ENCODE assay signal across 27 mouse cellular contexts in genomic region chr9:89917431-89917830, GRCm38 (mm10). TPM values are rescaled to one million over a fixed set of nuclear protein-coding genes. Genes with fewer than 3 reads are reported as not detected.
DNase-seq lines count a peak whose midpoint lies in the region; ATAC-seq and TF ChIP-seq lines count a peak whose summit lies in the region.
"Had no signal": no experiment of that assay in that cellular context is flagged by ENCODE, and none has a peak within 500 bp of the region (broad histone marks: within the 10 kb centered on the region; RNA-seq: fewer than 3 reads in every experiment).

No protein-coding gene starts in this region.

- no peak overlapping the region for H3K9ac ChIP-seq in midbrain, postnatal 0 days (replicated peaks; ENCODE audit: low read length, poor library complexity, severe bottlenecking)
- no peak overlapping the region for H3K9ac ChIP-seq in midbrain, embryonic 13.5 days (replicated peaks)
- H3K9ac ChIP-seq: embryonic facial prominence, embryonic 13.5 days; forebrain, embryonic 12.5 days; hindbrain, embryonic 13.5 days; liver, embryonic 13.5 days; neural tube, embryonic 12.5 days had no signal

- H3K4me1 ChIP-seq in midbrain, postnatal 0 days (ENCODE audit: insufficient read depth, low read length): no peaks in the 10 kb centered on the region
- no peaks in the 10 kb centered on the region for H3K4me1 ChIP-seq in midbrain, embryonic 13.5 days (replicated peaks)
- H3K4me1 ChIP-seq: embryonic facial prominence, embryonic 13.5 days; forebrain, embryonic 12.5 days; hindbrain, embryonic 13.5 days; liver, embryonic 13.5 days; megakaryocyte, embryonic 14.5 days; neural tube, embryonic 12.5 days had no signal

- H3K36me3 ChIP-seq in midbrain, postnatal 0 days (ENCODE audit: insufficient read depth, low read length): no peaks in the 10 kb centered on the region
- no peaks in the 10 kb centered on the region for H3K36me3 ChIP-seq in midbrain, embryonic 13.5 days
- H3K36me3 ChIP-seq: embryonic facial prominence, embryonic 13.5 days; forebrain, embryonic 12.5 days; hindbrain, embryonic 13.5 days; limb, embryonic 10.5 days; liver, embryonic 13.5 days; neural tube, embryonic 12.5 days had no signal

- TF ChIP-seq CTCF in midbrain, postnatal 0 days (IDR thresholded peaks at IDR 0.05): peak; percentile 9; the same call in 1 of the 2 replicates

- DNase-seq in layer of hippocampus, adult 9-11 months: peak; percentile 1
- no peak for DNase-seq in layer of hippocampus, adult 9-10 months (ENCODE audit: low spot score)
- DNase-seq in midbrain, postnatal 0 days (ENCODE audit: low spot score): no peak
- DNase-seq in cerebellum, postnatal 4 days (ENCODE audit: low spot score in 2 of 2): no peak
- no peak for DNase-seq in lung, postnatal 10 days
- DNase-seq: adrenal gland, adult 8-10 months; cerebellum, adult 18-20 months; cerebellum, postnatal 25 days; embryo, embryonic 11 days; gastrocnemius, postnatal 36 days; kidney, adult 2 months; liver, embryonic 13.5 days; midbrain, embryonic 14.5 days; retina, postnatal 1 day; right cerebral cortex, postnatal 25 days; spleen, adult 18-20 months; thymus, postnatal 25 days had no signal

- peaks cover 6% of the 10 kb centered on the region for H3K27me3 ChIP-seq in midbrain, postnatal 0 days (ENCODE audit: insufficient read depth, low read length)
- peaks cover 18% of the 10 kb centered on the region for H3K27me3 ChIP-seq in midbrain, embryonic 13.5 days

- H3K4me2 ChIP-seq in midbrain, postnatal 0 days (ENCODE audit: low read depth, low read length, poor library complexity, severe bottlenecking): no peak overlapping the region
- H3K4me2 ChIP-seq in midbrain, embryonic 13.5 days (replicated peaks): no peak overlapping the region
- H3K4me2 ChIP-seq: embryonic facial prominence, embryonic 13.5 days; forebrain, embryonic 12.5 days; hindbrain, embryonic 13.5 days; liver, embryonic 13.5 days; neural tube, embryonic 12.5 days had no signal

- H3K27ac ChIP-seq in midbrain, postnatal 0 days (ENCODE audit: low read depth, low read length): no peak overlapping the region
- no peak overlapping the region for H3K27ac ChIP-seq in midbrain, embryonic 13.5 days
- H3K27ac ChIP-seq: embryonic facial prominence, embryonic 13.5 days; forebrain, embryonic 12.5 days; hindbrain, embryonic 13.5 days; kidney, postnatal 0 days; limb, embryonic 10.5 days; liver, embryonic 13.5 days; neural tube, embryonic 12.5 days had no signal

- no peak overlapping the region for H3K4me3 ChIP-seq in midbrain, postnatal 0 days (ENCODE audit: low read depth, low read length)
- no peak overlapping the region for H3K4me3 ChIP-seq in midbrain, embryonic 13.5 days (replicated peaks)
- H3K4me3 ChIP-seq: embryonic facial prominence, embryonic 13.5 days; erythroblast, embryonic 14.5 days; forebrain, embryonic 12.5 days; hindbrain, embryonic 13.5 days; limb, embryonic 10.5 days; liver, embryonic 13.5 days; megakaryocyte, embryonic 14.5 days; neural tube, embryonic 12.5 days had no signal

- no peak for ATAC-seq in midbrain, postnatal 0 days (ENCODE audit: low FRiP score)
- no peak for ATAC-seq in midbrain, embryonic 13.5 days
- peak; percentile 31; the same call in 1 of the 2 replicates for ATAC-seq in megakaryocyte progenitor cell, adult 5-6 weeks (replicated peaks; ENCODE audit: poor library complexity)

- no peaks in the 10 kb centered on the region for H3K9me3 ChIP-seq in midbrain, postnatal 0 days (ENCODE audit: low read length)
- no peaks in the 10 kb centered on the region for H3K9me3 ChIP-seq in midbrain, embryonic 13.5 days
- H3K9me3 ChIP-seq: embryonic facial prominence, embryonic 13.5 days; forebrain, embryonic 12.5 days; hindbrain, embryonic 13.5 days; limb, embryonic 10.5 days; liver, embryonic 13.5 days; megakaryocyte, embryonic 14.5 days; neural tube, embryonic 12.5 days had no signal

- 89% methylated on average over 1 of the region's 1 CpGs for WGBS in midbrain, postnatal 0 days
- WGBS in midbrain, embryonic 13.5 days: 83% methylated on average over 1 of the region's 1 CpGs

RNA-seq across cellular contexts. Expression of gene Rasgrf1, which starts 7.7 kb away (rescaled TPM):
- total RNA-seq in midbrain, postnatal 0 days (2014; rRNA removed): 35.7 and 40.8 TPM in 2 replicates
- 22.6 and 24.0 TPM in 2 replicates for polyA plus RNA-seq in midbrain, postnatal 0 days (2015; fragmentation: Nextera tagmentation; extraction: Ambion mirVana)
- polyA plus RNA-seq in midbrain, embryonic 13.5 days (2015; fragmentation: Nextera tagmentation; extraction: Ambion mirVana): 0.88 and 1.3 TPM in 2 replicates
- 0.02 and 0.07 TPM in 2 replicates for total RNA-seq in megakaryocyte progenitor cell, adult 5-6 weeks (2015)
- not detected in 2 replicates for total RNA-seq in megakaryocyte progenitor cell, adult 5-6 weeks (2017)
- total RNA-seq: gastrocnemius, postnatal 36 days had no signal
- polyA plus RNA-seq: erythroblast, embryonic 14.5 days; liver, embryonic 13.5 days had no signal

Comparison
In these comparisons a context has a peak if more than half of its experiments do, and no peak if none do; other contexts are left out.
1. RNA of gene Rasgrf1, which starts 7.7 kb away (total RNA-seq): 35.7 to 40.8 TPM in midbrain, postnatal 0 days; 0.02 to 0.07 TPM in megakaryocyte progenitor cell, adult 5-6 weeks; every median in the first group is over 10 times any median in the second.